In genomic region chr5:113079783-113080182, GRCm38 (mm10) we compare ENCODE assay signal across 8 mouse cellular contexts. TPM values are rescaled to one million over a fixed set of nuclear protein-coding genes. Genes with fewer than 3 reads are reported as not detected.
DNase-seq lines count a peak whose midpoint lies in the region; ATAC-seq lines count a peak whose summit lies in the region.
"Had no signal": no experiment of that assay in that cellular context is flagged by ENCODE, and none has a peak within 500 bp of the region (broad histone marks: within the 10 kb centered on the region; RNA-seq: fewer than 3 reads in every experiment).

No protein-coding gene starts in this region.

- no peaks in the 10 kb centered on the region for H3K36me3 ChIP-seq in embryonic facial prominence, embryonic 14.5 days (ENCODE audit: control insufficient read depth, insufficient read depth, low read length)
- no peaks in the 10 kb centered on the region for H3K36me3 ChIP-seq in hindbrain, embryonic 15.5 days
- H3K36me3 ChIP-seq in midbrain, embryonic 15.5 days (replicated peaks), result no peaks in the 10 kb centered on the region

- H3K9me3 ChIP-seq in embryonic facial prominence, embryonic 14.5 days (ENCODE audit: control insufficient read depth, low read length), result peaks cover 2% of the 10 kb centered on the region; the same call in 1 of the 2 replicates
- no peaks in the 10 kb centered on the region for H3K9me3 ChIP-seq in hindbrain, embryonic 15.5 days
- H3K9me3 ChIP-seq in midbrain, embryonic 15.5 days, result no peaks in the 10 kb centered on the region

- peak overlapping the region; percentile 40 for H3K4me2 ChIP-seq in embryonic facial prominence, embryonic 14.5 days (ENCODE audit: low read depth, low read length)
- H3K4me2 ChIP-seq in hindbrain, embryonic 15.5 days, result peak overlapping the region; percentile 40
- H3K4me2 ChIP-seq in midbrain, embryonic 15.5 days, result peak overlapping the region; percentile 30

- H3K27me3 ChIP-seq in embryonic facial prominence, embryonic 14.5 days (replicated peaks; ENCODE audit: control insufficient read depth, insufficient read depth, low read length), result no peaks in the 10 kb centered on the region
- no peaks in the 10 kb centered on the region for H3K27me3 ChIP-seq in hindbrain, embryonic 15.5 days
- H3K27me3 ChIP-seq in midbrain, embryonic 15.5 days (replicated peaks), result no peaks in the 10 kb centered on the region

- no peak for ATAC-seq in embryonic facial prominence, embryonic 14.5 days (ENCODE audit: low read depth)
- no peak for ATAC-seq in hindbrain, embryonic 15.5 days (ENCODE audit: low FRiP score, low read depth)
- ATAC-seq in midbrain, embryonic 15.5 days (replicated peaks), result no peak

- intact Hi-C loops in left cerebral cortex, postnatal 4 days (cut with DNase I), result no loop called here
- intact Hi-C loops in left cerebral cortex, postnatal 36 days (cut with DNase I), result loop anchor here (1.0 kb wide), 1 partner anchor 209 kb away; no protein-coding TSS in a partner anchor

- no peaks in the 10 kb centered on the region for H3K4me1 ChIP-seq in embryonic facial prominence, embryonic 14.5 days (ENCODE audit: control insufficient read depth, insufficient read depth, low read length)
- H3K4me1 ChIP-seq in hindbrain, embryonic 15.5 days (replicated peaks), result peaks cover 4% of the 10 kb centered on the region
- H3K4me1 ChIP-seq in midbrain, embryonic 15.5 days, result no peaks in the 10 kb centered on the region

- DNase-seq in left cerebral cortex, postnatal 4 days, result peak; percentile 65
- DNase-seq in left cerebral cortex, postnatal 36 days (ENCODE audit: low spot score in 2 of 2), result no peak
- peak; percentile 9 for DNase-seq in c-Kit-positive CD71-positive TER-119-positive erythroid progenitor cells, embryonic 14.5 days (ENCODE audit: low spot score)
- peak; percentile 22 for DNase-seq in embryonic facial prominence, embryonic 14.5 days (ENCODE audit: low spot score)
- DNase-seq in frontal cortex, postnatal 36 days (ENCODE audit: low spot score in 2 of 2), result no peak

- H3K27ac ChIP-seq in embryonic facial prominence, embryonic 14.5 days (replicated peaks; ENCODE audit: low read depth, low read length), result no peak overlapping the region
- no peak overlapping the region for H3K27ac ChIP-seq in hindbrain, embryonic 15.5 days (replicated peaks)
- no peak overlapping the region for H3K27ac ChIP-seq in midbrain, embryonic 15.5 days

- 13% methylated on average over 16 of the region's 21 CpGs for WGBS in embryonic facial prominence, embryonic 14.5 days
- 27% methylated on average over 21 of the region's 21 CpGs for WGBS in hindbrain, embryonic 15.5 days
- 20% methylated on average over 21 of the region's 21 CpGs for whole genome bisulfite sequencing in midbrain, embryonic 15.5 days

- H3K9ac ChIP-seq in embryonic facial prominence, embryonic 14.5 days (ENCODE audit: low read depth, low read length), result no peak overlapping the region
- no peak overlapping the region for H3K9ac ChIP-seq in hindbrain, embryonic 15.5 days
- no peak overlapping the region for H3K9ac ChIP-seq in midbrain, embryonic 15.5 days

- peak overlapping the region; percentile 13; the same call in 1 of the 2 replicates for H3K4me3 ChIP-seq in embryonic facial prominence, embryonic 14.5 days (ENCODE audit: low read depth, low read length)
- H3K4me3 ChIP-seq in hindbrain, embryonic 15.5 days, result no peak overlapping the region
- H3K4me3 ChIP-seq in midbrain, embryonic 15.5 days, result no peak overlapping the region
- H3K4me3 ChIP-seq: megakaryocyte, embryonic 14.5 days had no signal

RNA-seq across cellular contexts. Expression of gene Crybb3, which starts 1.6 kb away (rescaled TPM):
- total RNA-seq in left cerebral cortex, postnatal 4 days (2021), result 1 to 10 TPM; 3.9 to 4.2 TPM
- 1 to 10 TPM; 1.1 to 2.4 TPM for total RNA-seq in left cerebral cortex, postnatal 36 days (2021)
- 2.1 and 2.3 TPM in 2 replicates for polyA plus RNA-seq in embryonic facial prominence, embryonic 14.5 days (2014; fragmentation: Nextera tagmentation; extraction: Ambion mirVana)
- 1.1 and 1.6 TPM in 2 replicates for polyA plus RNA-seq in hindbrain, embryonic 15.5 days (2015; fragmentation: Nextera tagmentation; extraction: Ambion mirVana)
- polyA plus RNA-seq in midbrain, embryonic 15.5 days (2015; fragmentation: Nextera tagmentation; extraction: Ambion mirVana), result 1.1 and 1.6 TPM in 2 replicates

RNA-seq across cellular contexts. Expression of gene Crybb2, which starts 9.9 kb away (rescaled TPM):
- not detected for total RNA-seq in left cerebral cortex, postnatal 4 days (2021)
- not detected for total RNA-seq in left cerebral cortex, postnatal 36 days (2021)
- polyA plus RNA-seq in embryonic facial prominence, embryonic 14.5 days (2014; fragmentation: Nextera tagmentation; extraction: Ambion mirVana), result not detected in 2 replicates
- not detected in 2 replicates for polyA plus RNA-seq in hindbrain, embryonic 15.5 days (2015; fragmentation: Nextera tagmentation; extraction: Ambion mirVana)
- polyA plus RNA-seq in midbrain, embryonic 15.5 days (2015; fragmentation: Nextera tagmentation; extraction: Ambion mirVana), result not detected in 2 replicates

Comparison
In these comparisons a context has a peak if more than half of its experiments do, and no peak if none do; other contexts are left out.
1. DNase-seq: peak in left cerebral cortex, postnatal 4 days (single experiment), c-Kit-positive CD71-positive TER-119-positive erythroid progenitor cells, embryonic 14.5 days (single experiment) and embryonic facial prominence, embryonic 14.5 days (single experiment); none in left cerebral cortex, postnatal 36 days (0 of 2) and frontal cortex, postnatal 36 days (0 of 2).
2. Peak in every context shown above with its lines, with median percentiles within 50 percentile points of each other: H3K4me2 ChIP-seq.